Mouse (Mus musculus): ENCODE data around the gene Adam29. TPM values are rescaled to one million over a fixed set of nuclear protein-coding genes. Genes with fewer than 3 reads are reported as not detected.

Adam29 gene
- not detected for total RNA-seq (2021)
- long read RNA-seq, experiment 1, result 0 reads
- long read RNA-seq, experiment 2, result 0 reads

- no peak for DNase-seq
- intact Hi-C loops (cut with DNase I), result no loop called here
Observed at GRCm38 (mm10) chr8:55906848-55907247, at the start of gene Adam29. Gene Adam29 (minus strand): TSS chr8:55906948.

GRCm38 (mm10) chr8:55940526-55940880, 33.8 kb upstream of the Adam29 start:
- peak in 1 of 2 experiments; percentile 34 for DNase-seq
- intact Hi-C loops (cut with DNase I), result no loop called here

GRCm38 (mm10) chr8:55939870-55940525, 33.2 kb upstream of the Adam29 start, which contains the start of gene Glra3:
Gene Glra3 (plus strand): TSS chr8:55940460.
- no peak for DNase-seq
- intact Hi-C loops (cut with DNase I), result no loop called here

Other genes starting within 250 kb of the Adam29 start
- gene Glra3, start 33.5 kb upstream of the Adam29 start, total RNA-seq (2021), result not detected

Measured in heart, postnatal 14 days (tissue).